In the genomic region with DNA sequence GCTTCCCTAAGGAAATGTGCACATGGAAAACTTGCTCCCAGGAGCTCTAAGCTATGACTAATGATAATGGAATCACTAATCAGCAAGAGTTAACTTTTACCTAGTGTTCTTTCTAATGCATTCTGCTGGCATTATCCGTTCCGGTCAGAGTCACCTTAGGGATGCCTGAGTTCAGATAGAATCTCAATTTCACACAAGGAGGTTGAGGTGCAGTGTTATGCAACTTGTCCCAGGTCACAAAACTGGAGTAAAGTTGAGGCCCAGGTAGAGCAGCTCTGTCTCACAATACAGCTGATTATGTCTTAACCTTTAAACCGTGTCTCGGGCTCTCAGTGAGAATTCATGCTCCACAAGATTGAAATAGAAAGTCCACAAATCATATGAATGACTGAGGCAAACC, we compare ENCODE assay signal across 29 mouse cellular contexts.
DNase-seq lines count a peak whose midpoint lies in the region; ATAC-seq lines count a peak whose summit lies in the region.
"Had no signal": no experiment of that assay in that cellular context is flagged by ENCODE, and none has a peak within 500 bp of the region (broad histone marks: within the 10 kb centered on the region; RNA-seq: fewer than 3 reads in every experiment).

No protein-coding gene starts in this region.

- no peaks in the 10 kb centered on the region for H3K36me3 ChIP-seq in kidney, embryonic 16.5 days (ENCODE audit: insufficient read depth, low read length)
- H3K36me3 ChIP-seq: embryonic facial prominence, embryonic 12.5 days; forebrain, embryonic 10.5 days; forebrain, embryonic 15.5 days; hindbrain, embryonic 12.5 days; liver, embryonic 13.5 days; midbrain, embryonic 13.5 days; neural tube, embryonic 13.5 days had no signal

- peak; percentile 43 to 67 for DNase-seq in kidney, adult 8-10 months
- peak; percentile 30 for DNase-seq in 3T3-L1 (ENCODE audit: low read depth, low spot score)
- peak; percentile 94 for DNase-seq in fat pad, adult 2 months (ENCODE audit: extremely low read depth, low read depth, low spot score)
- DNase-seq in kidney, postnatal 36 days = peak; percentile 28 to 74
- no peak for DNase-seq in urinary bladder, postnatal 36 days (ENCODE audit: low spot score in 2 of 2)
- no peak for DNase-seq in urinary bladder, postnatal 4 days (ENCODE audit: low spot score in 2 of 2)
- DNase-seq: adrenal gland, adult 2 months; B cell, adult 2 months; cerebellum, adult 8-10 months; cerebellum, postnatal 25 days; embryo, embryonic 11 days; gastrocnemius, postnatal 25 days; heart, adult 18-20 months; heart, postnatal 36 days; layer of hippocampus, postnatal 36 days; left cerebral cortex, postnatal 4 days; liver, embryonic 13.5 days; lung, adult 2 months; lung, postnatal 10 days had no signal

- no peaks in the 10 kb centered on the region for H3K9me3 ChIP-seq in kidney, embryonic 16.5 days (ENCODE audit: low read length)
- H3K9me3 ChIP-seq: embryonic facial prominence, embryonic 12.5 days; forebrain, embryonic 10.5 days; forebrain, embryonic 15.5 days; hindbrain, embryonic 12.5 days; liver, embryonic 13.5 days; midbrain, embryonic 13.5 days; neural tube, embryonic 13.5 days had no signal

- no peak overlapping the region for H3K9ac ChIP-seq in kidney, embryonic 16.5 days (replicated peaks; ENCODE audit: low read length)
- H3K9ac ChIP-seq: embryonic facial prominence, embryonic 12.5 days; forebrain, embryonic 15.5 days; hindbrain, embryonic 12.5 days; liver, embryonic 13.5 days; midbrain, embryonic 13.5 days; neural tube, embryonic 13.5 days had no signal

- 0 out of 2 replicates have a peak, but pooled peaks cover 3% of the 10 kb centered on the region for H3K4me1 ChIP-seq in kidney, embryonic 16.5 days (ENCODE audit: insufficient read depth, low read length)
- H3K4me1 ChIP-seq: liver, embryonic 13.5 days had no signal

- no peak overlapping the region for H3K27ac ChIP-seq in kidney, embryonic 16.5 days (ENCODE audit: low read length)
- H3K27ac ChIP-seq: embryonic facial prominence, embryonic 12.5 days; forebrain, embryonic 10.5 days; forebrain, embryonic 15.5 days; hindbrain, embryonic 12.5 days; hindbrain, postnatal 0 days; liver, embryonic 13.5 days; macrophage; midbrain, embryonic 13.5 days; neural tube, embryonic 13.5 days had no signal

- H3K4me2 ChIP-seq in kidney, embryonic 16.5 days (replicated peaks; ENCODE audit: low read depth, low read length) = no peak overlapping the region
- H3K4me2 ChIP-seq: embryonic facial prominence, embryonic 12.5 days; forebrain, embryonic 15.5 days; heart, embryonic 11.5 days; hindbrain, embryonic 12.5 days; liver, embryonic 13.5 days; midbrain, embryonic 13.5 days; neural tube, embryonic 13.5 days had no signal

- WGBS in kidney, embryonic 16.5 days = 68% methylated on average over 4 of the region's 4 CpGs

- H3K4me3 ChIP-seq in kidney, embryonic 16.5 days (ENCODE audit: low read length) = no peak overlapping the region
- H3K4me3 ChIP-seq: embryonic facial prominence, embryonic 12.5 days; forebrain, embryonic 10.5 days; forebrain, embryonic 15.5 days; hindbrain, embryonic 12.5 days; liver, embryonic 13.5 days; midbrain, embryonic 13.5 days; neural tube, embryonic 13.5 days had no signal

- H3K27me3 ChIP-seq in kidney, embryonic 16.5 days (ENCODE audit: insufficient read depth, low read length) = no peaks in the 10 kb centered on the region
- H3K27me3 ChIP-seq: embryonic facial prominence, embryonic 12.5 days; forebrain, embryonic 15.5 days; hindbrain, embryonic 12.5 days; liver, embryonic 13.5 days; midbrain, embryonic 13.5 days; neural tube, embryonic 13.5 days had no signal

- ATAC-seq in kidney, embryonic 16.5 days (ENCODE audit: low FRiP score, low TSS enrichment) = no peak
- ATAC-seq: forebrain, embryonic 15.5 days; hindbrain, postnatal 0 days; midbrain, embryonic 13.5 days had no signal

Comparison
In these comparisons a context has a peak if more than half of its experiments do, and no peak if none do; other contexts are left out.
1. DNase-seq: peak in kidney, adult 8-10 months (2 of 2), 3T3-L1 (single experiment), fat pad, adult 2 months (single experiment) and kidney, postnatal 36 days (2 of 2); none in urinary bladder, postnatal 36 days (0 of 2) and urinary bladder, postnatal 4 days (0 of 2).